Mouse (Mus musculus) MEL (cell line): ENCODE data around the gene Abhd12. TPM values are rescaled to one million over a fixed set of nuclear protein-coding genes. Genes with fewer than 3 reads are reported as not detected.

Source experiments
- DNase-seq: peaks from one replicate; pipeline ENCODE4 v3.0.0; 2011; ENCODE audit warnings: low read depth, low spot score
- H3K27ac ChIP-seq: 2 replicates; pipeline ENCODE4 v1.5.1; 2012; ENCODE audit warnings: low read depth, mild to moderate bottlenecking, control low read depth, low read length, moderate library complexity; ENCODE audit not compliant: control insufficient read depth
- H3K27me3 ChIP-seq, 2 experiments: fragments of 150-350 bp in 1 of 2; sonication (generic) in 1 of 2; 2 replicates each; pipeline ENCODE4 v1.6.1; 2012; ENCODE audit warnings: low read length in 2 of 2, mild to moderate bottlenecking in 2 of 2, improper control_type of control experiment in 1 of 2, moderate library complexity in 1 of 2; ENCODE audit not compliant: insufficient read depth in 2 of 2, control insufficient read depth in 1 of 2
- H3K36me3 ChIP-seq, 2 experiments: 2 replicates each; pipeline ENCODE4 v1.6.1; 2012 to 2014; ENCODE audit warnings: low read length in 2 of 2, improper control_type of control experiment in 1 of 2, inconsistent platforms in 1 of 2, mild to moderate bottlenecking in 1 of 2; ENCODE audit not compliant: insufficient read depth in 2 of 2, control insufficient read depth in 1 of 2
- H3K4me1 ChIP-seq, 2 experiments: fragments of 150-350 bp in 1 of 2; sonication (generic) in 1 of 2; 2 replicates each; pipeline ENCODE4 v1.6.1; 2012; ENCODE audit warnings: low read length in 2 of 2, improper control_type of control experiment in 1 of 2, mild to moderate bottlenecking in 1 of 2; ENCODE audit not compliant: insufficient read depth in 2 of 2, control insufficient read depth in 1 of 2
- H3K4me3 ChIP-seq, 2 experiments: fragments of 150-350 bp in 1 of 2; sonication (generic) in 1 of 2; 2 replicates each; pipeline ENCODE4 v1.5.1; 2012; ENCODE audit warnings: low read depth in 2 of 2, low read length in 2 of 2, mild to moderate bottlenecking in 2 of 2, moderate library complexity in 2 of 2, control low read depth in 1 of 2, improper control_type of control experiment in 1 of 2; ENCODE audit not compliant: control insufficient read depth in 1 of 2, insufficient read depth in 1 of 2
- H3K79me2 ChIP-seq: 2 replicates; pipeline ENCODE4 v1.6.1; 2012; ENCODE audit warnings: mild to moderate bottlenecking, low read length, moderate library complexity; ENCODE audit not compliant: control insufficient read depth, poor library complexity, insufficient read depth
- H3K9ac ChIP-seq: 2 replicates; pipeline ENCODE4 v1.6.1; 2012; ENCODE audit warnings: low read depth, mild to moderate bottlenecking, control low read depth, low read length, moderate library complexity; ENCODE audit not compliant: control insufficient read depth, poor library complexity, severe bottlenecking
- H3K9me3 ChIP-seq: fragments of 150-350 bp; sonication (generic); replicated peaks from 2 replicates; pipeline ENCODE4 v1.6.1; 2012; ENCODE audit warnings: mild to moderate bottlenecking, low read length, improper control_type of control experiment, moderate library complexity; ENCODE audit not compliant: insufficient read depth
- BHLHE40 ChIP-seq: IDR thresholded peaks from 2 replicates; pipeline ENCODE4 v1.6.1; 2012; ENCODE audit warnings: low read depth, mild to moderate bottlenecking, inconsistent platforms, low read length, improper control_type of control experiment, borderline replicate concordance
- CHD2 ChIP-seq: IDR thresholded peaks from 2 replicates; pipeline ENCODE4 v1.6.1; 2011; ENCODE audit warnings: low read length, improper control_type of control experiment
- CTCF ChIP-seq, 3 experiments: IDR thresholded peaks in 2 of 3; conservative IDR thresholded peaks in 1 of 3; 2 replicates each; pipeline ENCODE4 v1.5.1; 2011 to 2012; ENCODE audit warnings: low read length in 3 of 3, low read depth in 2 of 3, mild to moderate bottlenecking in 2 of 3, improper control_type of control experiment in 1 of 3, inconsistent platforms in 1 of 3, mixed read lengths in 1 of 3, moderate library complexity in 1 of 3; ENCODE audit not compliant: control insufficient read depth in 1 of 3, insufficient read depth in 1 of 3, poor library complexity in 1 of 3, severe bottlenecking in 1 of 3
- E2F4 ChIP-seq: IDR thresholded peaks from 2 replicates; pipeline ENCODE4 v1.6.1; 2011; ENCODE audit warnings: low read depth, low read length, improper control_type of control experiment, borderline replicate concordance
- ELF1 ChIP-seq: IDR thresholded peaks from 2 replicates; pipeline ENCODE4 v1.6.1; 2014; ENCODE audit warnings: low read depth, mild to moderate bottlenecking, inconsistent platforms, low read length, improper control_type of control experiment, moderate library complexity
- GABPA ChIP-seq: IDR thresholded peaks from 2 replicates; pipeline ENCODE4 v1.6.1; 2012; ENCODE audit warnings: low read depth, mild to moderate bottlenecking, inconsistent platforms, low read length, improper control_type of control experiment, moderate library complexity
- GATA1 ChIP-seq: IDR thresholded peaks from 2 replicates; pipeline ENCODE4 v1.6.1; 2011; ENCODE audit warnings: low read depth, low read length, improper control_type of control experiment
- HCFC1 ChIP-seq: IDR thresholded peaks from 2 replicates; pipeline ENCODE4 v1.6.1; 2012; ENCODE audit warnings: low read depth, mild to moderate bottlenecking, inconsistent platforms, low read length, improper control_type of control experiment, moderate library complexity
- MAFK ChIP-seq: IDR thresholded peaks from 2 replicates; pipeline ENCODE4 v1.6.1; 2011; ENCODE audit warnings: low read depth, mild to moderate bottlenecking, low read length, improper control_type of control experiment, borderline replicate concordance
- MAX ChIP-seq: IDR thresholded peaks from 2 replicates; pipeline ENCODE4 v1.6.1; 2011; ENCODE audit warnings: low read length, improper control_type of control experiment
- MAZ ChIP-seq: IDR thresholded peaks from 2 replicates; pipeline ENCODE4 v1.6.1; 2012; ENCODE audit warnings: low read depth, mild to moderate bottlenecking, inconsistent platforms, low read length, improper control_type of control experiment
- MEF2A ChIP-seq: IDR thresholded peaks from 2 replicates; pipeline ENCODE4 v1.6.1; 2014; ENCODE audit warnings: low read depth, mild to moderate bottlenecking, inconsistent platforms, low read length, improper control_type of control experiment; ENCODE audit not compliant: poor library complexity, insufficient replicate concordance, severe bottlenecking; ENCODE audit errors: extremely low read depth
- MXI1 ChIP-seq: IDR thresholded peaks from 2 replicates; pipeline ENCODE4 v1.6.1; 2011; ENCODE audit warnings: mild to moderate bottlenecking, low read depth, low read length, improper control_type of control experiment
- MYB ChIP-seq: IDR thresholded peaks from 2 replicates; pipeline ENCODE4 v1.6.1; 2011; ENCODE audit warnings: mild to moderate bottlenecking, low read depth, low read length, improper control_type of control experiment
- NELFE ChIP-seq: IDR thresholded peaks from 2 replicates; pipeline ENCODE4 v1.6.1; 2011; ENCODE audit warnings: low read depth, low read length, improper control_type of control experiment
- NRF1 ChIP-seq: IDR thresholded peaks from 2 replicates; pipeline ENCODE4 v1.6.1; 2014; ENCODE audit warnings: low read depth, mild to moderate bottlenecking, inconsistent platforms, low read length, improper control_type of control experiment, moderate library complexity; ENCODE audit not compliant: poor library complexity, insufficient read depth, severe bottlenecking
- POLR2A ChIP-seq, 2 experiments: IDR thresholded peaks; 2 replicates each; pipeline ENCODE4 v1.6.1; 2011 to 2012; ENCODE audit warnings: low read length in 2 of 2, mild to moderate bottlenecking in 2 of 2, control low read depth in 1 of 2, improper control_type of control experiment in 1 of 2, low read depth in 1 of 2, moderate library complexity in 1 of 2; ENCODE audit not compliant: control insufficient read depth in 1 of 2, insufficient read depth in 1 of 2, poor library complexity in 1 of 2
- POLR2AphosphoS5 ChIP-seq: IDR thresholded peaks from 2 replicates; pipeline ENCODE4 v1.6.1; 2012; ENCODE audit warnings: low read depth, borderline replicate concordance, mild to moderate bottlenecking, inconsistent platforms, low read length, moderate library complexity, mixed read lengths
- RCOR1 ChIP-seq: IDR thresholded peaks from 2 replicates; pipeline ENCODE4 v1.6.1; 2012; ENCODE audit warnings: low read depth, mild to moderate bottlenecking, inconsistent platforms, low read length, improper control_type of control experiment
- TAL1 ChIP-seq: IDR thresholded peaks from 2 replicates; pipeline ENCODE4 v1.6.1; 2012; ENCODE audit warnings: mild to moderate bottlenecking, inconsistent platforms, low read length, moderate library complexity, mixed read lengths
- TCF12 ChIP-seq: IDR thresholded peaks from 2 replicates; pipeline ENCODE4 v1.6.1; 2014; ENCODE audit warnings: low read depth, mild to moderate bottlenecking, inconsistent platforms, low read length, improper control_type of control experiment, moderate library complexity
- UBTF ChIP-seq: IDR thresholded peaks from 2 replicates; pipeline ENCODE4 v1.6.1; 2012; ENCODE audit warnings: low read depth, mild to moderate bottlenecking, inconsistent platforms, low read length, improper control_type of control experiment, moderate library complexity, borderline replicate concordance; ENCODE audit not compliant: insufficient read depth
- ZC3H11A ChIP-seq: IDR thresholded peaks from 2 replicates; pipeline ENCODE4 v1.6.1; 2012; ENCODE audit warnings: low read depth, mild to moderate bottlenecking, inconsistent platforms, low read length, improper control_type of control experiment
- ZMIZ1 ChIP-seq: IDR thresholded peaks from 2 replicates; pipeline ENCODE4 v1.6.1; 2012; ENCODE audit warnings: low read depth, mild to moderate bottlenecking, inconsistent platforms, low read length, improper control_type of control experiment, moderate library complexity
- polyA plus RNA-seq, 2 experiments: library from polyadenylated mRNA; stranded (reverse) in 1 of 2; unstranded in 1 of 2; fragments of >175 nt in 1 of 2; fragments of >200 nt in 1 of 2; gene quantifications; 2 replicates each; pipeline versions ENCODE4 v1.2.1 to v1.2.4; 2012; ENCODE audit warnings: low replicate concordance in 2 of 2, low read depth in 1 of 2; ENCODE audit not compliant: insufficient read length in 2 of 2, insufficient read depth in 1 of 2, missing spikeins in 1 of 2
- total RNA-seq: library from RNA; depleted of rRNA; stranded (reverse); fragments of 300-350 nt; gene quantifications from 2 replicates; pipeline ENCODE4 v1.2.3, GENCODE M21; 2012

The Abhd12 gene
- total and polyA plus RNA-seq, 3 experiments, result 23.7 to 29.4 TPM; not detected in 1

GRCm38 (mm10) chr2:150851251-150851650 is 53.3 kb downstream of the Abhd12 start:
- H3K36me3 ChIP-seq, result no peaks in the 10 kb centered on the region; a peak in 1 of 4 replicates

GRCm38 (mm10) chr2:150847436-150847995 is 57.0 kb downstream of the Abhd12 start:
- H3K9me3 ChIP-seq, result no peaks in the 10 kb centered on the region
- TF ChIP-seq ELF1 (no peak), MAZ (no peak), E2F4 (no peak), POLR2A (IDR thresholded peaks at IDR 0.05; ENCODE audit: control insufficient read depth in 1 of 2, insufficient read depth in 1 of 2, low read depth in 1 of 2, low read length in 2 of 2, poor library complexity in 1 of 2) (no peak), CHD2 (no peak), MYB (no peak), MEF2A (no peak), ZMIZ1 (no peak)
- no peak for DNase-seq
- no peak overlapping the region for H3K27ac ChIP-seq
- no peak overlapping the region for H3K4me3 ChIP-seq
- H3K36me3 ChIP-seq, result no peaks in the 10 kb centered on the region
- H3K4me1 ChIP-seq, result no peaks in the 10 kb centered on the region
- no peaks in the 10 kb centered on the region for H3K79me2 ChIP-seq
- H3K9ac ChIP-seq, result no peak overlapping the region
- no peaks in the 10 kb centered on the region for H3K27me3 ChIP-seq

More at GRCm38 (mm10) chr2:150851251-150851650, 53.3 kb downstream of the Abhd12 start:
- no peak for TF ChIP-seq ELF1
- TF ChIP-seq RCOR1, result no peak
- TF ChIP-seq MAX, result no peak
- TF ChIP-seq ZC3H11A, result no peak
- TF ChIP-seq NRF1, result no peak
- no peak for TF ChIP-seq BHLHE40
- no peak for TF ChIP-seq MAFK
- no peak overlapping the region for H3K4me3 ChIP-seq
- no peaks in the 10 kb centered on the region for H3K9me3 ChIP-seq
- no peaks in the 10 kb centered on the region for H3K79me2 ChIP-seq
- no peak for DNase-seq
- H3K27me3 ChIP-seq, result no peaks in the 10 kb centered on the region
- H3K9ac ChIP-seq, result no peak overlapping the region
- H3K4me1 ChIP-seq, result no peaks in the 10 kb centered on the region
- no peak overlapping the region for H3K27ac ChIP-seq

GRCm38 (mm10) chr2:150844798-150845197 is 59.7 kb downstream of the Abhd12 start:
- H3K79me2 ChIP-seq, result no peaks in the 10 kb centered on the region
- TF ChIP-seq ZC3H11A, result no peak
- TF ChIP-seq HCFC1, result no peak
- TF ChIP-seq CHD2, result no peak
- no peak for TF ChIP-seq POLR2AphosphoS5
- TF ChIP-seq TCF12, result no peak
- TF ChIP-seq NELFE, result no peak
- TF ChIP-seq MXI1, result no peak
- no peak for TF ChIP-seq CTCF (IDR thresholded peaks at IDR 0.05 in 2 of 3, conservative IDR thresholded peaks at IDR 0.05 in 1 of 3; ENCODE audit: control insufficient read depth in 1 of 3, insufficient read depth in 1 of 3, low read depth in 2 of 3, low read length in 3 of 3, poor library complexity in 1 of 3, severe bottlenecking in 1 of 3)
- no peak for TF ChIP-seq UBTF
- no peak for TF ChIP-seq GATA1
- TF ChIP-seq MAZ, result no peak
- TF ChIP-seq MEF2A, result no peak
- TF ChIP-seq GABPA, result no peak
- no peak for TF ChIP-seq TAL1
- TF ChIP-seq MAFK, result no peak
- TF ChIP-seq, all 39 proteins: peak for 0
- Histone ChIP-seq H3K27ac (no peak overlapping the region), H3K27me3 (no peaks in the 10 kb centered on the region), H3K4me1 (no peaks in the 10 kb centered on the region), H3K9ac (no peak overlapping the region), H3K4me3 (no peak overlapping the region), H3K36me3 (no peaks in the 10 kb centered on the region), H3K9me3 (no peaks in the 10 kb centered on the region)
- DNase-seq, result no peak
